Mouse (Mus musculus) kidney, embryonic 16.5 days (tissue): Measurements from ENCODE around the gene Tmem138. TPM values are rescaled to one million over a fixed set of nuclear protein-coding genes. Genes with fewer than 3 reads are reported as not detected.
A peak's percentile ranks its signal among the peaks of the same experiment; 100 is the strongest.

Experiments
- ATAC-seq: fragments of 200-750 bp; cut with Nextera tagmentation; 2 replicates; pipeline ENCODE4 v1.8.0; 2017; ENCODE audit warnings: moderate TSS enrichment; ENCODE audit not compliant: low FRiP score, low TSS enrichment
- H3K27ac ChIP-seq: fragments of 300-500 bp; sonication (generic); 2 replicates; pipeline ENCODE4 v1.5.1; 2014; ENCODE audit warnings: low read length
- H3K27me3 ChIP-seq: fragments of 300-500 bp; sonication (generic); 2 replicates; pipeline ENCODE4 v1.6.1; 2014; ENCODE audit warnings: low read length, control low read depth, mixed read lengths; ENCODE audit not compliant: insufficient read depth
- H3K36me3 ChIP-seq: fragments of 300-500 bp; sonication (generic); 2 replicates; pipeline ENCODE4 v1.6.1; 2014; ENCODE audit warnings: low read length, control low read depth, mixed read lengths; ENCODE audit not compliant: insufficient read depth
- H3K4me1 ChIP-seq: fragments of 300-500 bp; sonication (generic); 2 replicates; pipeline ENCODE4 v1.6.1; 2014; ENCODE audit warnings: low read length, control low read depth, mixed read lengths; ENCODE audit not compliant: insufficient read depth
- H3K4me2 ChIP-seq: fragments of 300-500 bp; sonication (generic); replicated peaks from 2 replicates; pipeline ENCODE4 v1.6.1; 2014; ENCODE audit warnings: low read depth, low read length
- H3K4me3 ChIP-seq: fragments of 300-500 bp; sonication (generic); 2 replicates; pipeline ENCODE4 v1.5.1; 2014; ENCODE audit warnings: mild to moderate bottlenecking, low read length
- H3K9ac ChIP-seq: fragments of 300-500 bp; sonication (generic); replicated peaks from 2 replicates; pipeline ENCODE4 v1.6.1; 2014; ENCODE audit warnings: low read length
- H3K9me3 ChIP-seq: fragments of 300-500 bp; sonication (generic); 2 replicates; pipeline ENCODE4 v1.6.1; 2016; ENCODE audit warnings: low read length, control low read depth
- WGBS: fragments of 180-500 bp; shearing (Covaris S2); extraction: QIAGEN DNeasy Blood & Tissue Kit; methylation state at CpG from one replicate; pipeline ENCODE4 v1.1.7; 2014; 5-methylcytosine and 5-hydroxymethylcytosine counted together
- polyA plus RNA-seq: library from polyadenylated mRNA; unstranded; fragments of >200 nt; fragmentation: Nextera tagmentation; extraction: Ambion mirVana; gene quantifications from 2 replicates; pipeline ENCODE4 v1.2.1, GENCODE M21; 2015

Tmem138 gene
- 46.6 and 48.8 TPM in 2 replicates for polyA plus RNA-seq

- WGBS = under 1% methylated on average over 44 of the region's 44 CpGs
- Histone ChIP-seq H3K4me2 (peak within 1 kb of the TSS; percentile 87), H3K4me1 (peaks cover 15% of the 10 kb centered on the region), H3K36me3 (peaks cover 20% of the 10 kb centered on the region), H3K9me3 (no peaks in the 10 kb centered on the region), H3K9ac (peak within 1 kb of the TSS; percentile 87), H3K4me3 (peak within 1 kb of the TSS; percentile 64), H3K27ac (peak within 1 kb of the TSS; percentile 95), H3K27me3 (no peaks in the 10 kb centered on the region)
- peak; percentile 97 for ATAC-seq
Measured at GRCm38 (mm10) chr19:10576690-10577561, at the start of gene Tmem138, which contains the start of gene Cyb561a3. Gene Tmem138 (minus strand): TSS chr19:10577362. Gene Cyb561a3 (plus strand): TSS chr19:10577172.

GRCm38 (mm10) chr19:10608573-10609240, 31.5 kb upstream of the Tmem138 start:
- Histone ChIP-seq H3K27me3 (no peaks in the 10 kb centered on the region), H3K9me3 (no peaks in the 10 kb centered on the region), H3K4me3 (no peak overlapping the region), H3K4me1 (peaks cover 16% of the 10 kb centered on the region), H3K27ac (no peak overlapping the region), H3K4me2 (no peak overlapping the region), H3K9ac (no peak overlapping the region), H3K36me3 (peaks cover 56% of the 10 kb centered on the region)
- ATAC-seq = no peak
- WGBS = 81% methylated on average over 5 of the region's 5 CpGs

- Histone ChIP-seq H3K9me3 (no peaks in the 10 kb centered on the region), H3K4me1 (peaks cover 27% of the 10 kb centered on the region), H3K4me2 (peak overlapping the region; percentile 60), H3K27ac (peak overlapping the region; percentile 94), H3K4me3 (peak overlapping the region; percentile 99), H3K36me3 (peaks cover 31% of the 10 kb centered on the region), H3K9ac (peak overlapping the region; percentile 97), H3K27me3 (no peaks in the 10 kb centered on the region)
- 6% methylated on average over 20 of the region's 20 CpGs for WGBS
- peak; percentile 10; the same call in 1 of the 2 replicates for ATAC-seq
Measured at GRCm38 (mm10) chr19:10605901-10606622, 28.9 kb upstream of the Tmem138 start.

- Histone ChIP-seq H3K4me2 (peak within 1 kb of the TSS; percentile 75), H3K9ac (peak within 1 kb of the TSS; percentile 97), H3K9me3 (no peaks in the 10 kb centered on the region), H3K4me1 (peaks cover 27% of the 10 kb centered on the region), H3K27ac (peak within 1 kb of the TSS; percentile 96), H3K27me3 (no peaks in the 10 kb centered on the region), H3K4me3 (peak within 1 kb of the TSS; percentile 99), H3K36me3 (peaks cover 24% of the 10 kb centered on the region)
- under 1% methylated on average over 49 of the region's 49 CpGs for WGBS
- ATAC-seq = peak; percentile 96
Measured at GRCm38 (mm10) chr19:10605293-10605900, 28.2 kb upstream of the Tmem138 start, which contains the start of the genes Ddb1 and Tkfc. Gene Ddb1 (plus strand): TSS chr19:10605327. Gene Tkfc (minus strand): TSS chr19:10605654.

- Histone ChIP-seq H3K9me3 (no peaks in the 10 kb centered on the region), H3K9ac (peak overlapping the region; percentile 91), H3K4me2 (peak overlapping the region; percentile 75), H3K27me3 (no peaks in the 10 kb centered on the region), H3K27ac (peak overlapping the region; percentile 96), H3K36me3 (peaks cover 22% of the 10 kb centered on the region), H3K4me1 (peaks cover 27% of the 10 kb centered on the region), H3K4me3 (peak overlapping the region; percentile 99)
- WGBS = 32% methylated on average over 3 of the region's 3 CpGs
- ATAC-seq = no peak
Measured at GRCm38 (mm10) chr19:10604534-10604933, 27.4 kb upstream of the Tmem138 start.

- peak overlapping the region; percentile 75 for H3K4me2 ChIP-seq
- H3K9me3 ChIP-seq = no peaks in the 10 kb centered on the region
- peaks cover 27% of the 10 kb centered on the region for H3K4me1 ChIP-seq
- H3K27ac ChIP-seq = peak overlapping the region; percentile 96
- no peak for ATAC-seq
- 75% methylated on average over 18 of the region's 18 CpGs for WGBS
- H3K27me3 ChIP-seq = no peaks in the 10 kb centered on the region
- H3K36me3 ChIP-seq = peaks cover 18% of the 10 kb centered on the region
- peak overlapping the region; percentile 9 for H3K4me3 ChIP-seq
- peak overlapping the region; percentile 91 for H3K9ac ChIP-seq
Measured at GRCm38 (mm10) chr19:10603660-10604523, 26.7 kb upstream of the Tmem138 start.

- peak overlapping the region; percentile 88 for H3K27ac ChIP-seq
- WGBS = 1% methylated on average over 9 of the region's 9 CpGs
- H3K27me3 ChIP-seq = no peaks in the 10 kb centered on the region
- peak overlapping the region; percentile 52 for H3K4me2 ChIP-seq
- H3K4me1 ChIP-seq = peaks cover 27% of the 10 kb centered on the region
- H3K36me3 ChIP-seq = peaks cover 10% of the 10 kb centered on the region
- peak overlapping the region; percentile 40 for H3K4me3 ChIP-seq
- peak overlapping the region; percentile 91 for H3K9ac ChIP-seq
- H3K9me3 ChIP-seq = no peaks in the 10 kb centered on the region
- ATAC-seq = peak; percentile 62; the same call in 1 of the 2 replicates
Measured at GRCm38 (mm10) chr19:10602787-10603186, 25.6 kb upstream of the Tmem138 start.

GRCm38 (mm10) chr19:10602247-10602769, 25.1 kb upstream of the Tmem138 start:
- no peaks in the 10 kb centered on the region for H3K27me3 ChIP-seq
- peaks cover 27% of the 10 kb centered on the region for H3K4me1 ChIP-seq
- no peaks in the 10 kb centered on the region for H3K9me3 ChIP-seq
- H3K36me3 ChIP-seq = peaks cover 8% of the 10 kb centered on the region
- 5% methylated on average over 6 of the region's 6 CpGs for WGBS
- H3K9ac ChIP-seq = peak overlapping the region; percentile 71
- H3K4me3 ChIP-seq = peak overlapping the region; percentile 40
- H3K4me2 ChIP-seq = peak overlapping the region; percentile 52
- 0 out of 2 replicates have a peak, but pooled peaks have one; percentile 24 for ATAC-seq
- H3K27ac ChIP-seq = peak overlapping the region; percentile 88
